Mouse (Mus musculus): ENCODE measurements around the gene Arl2bp. TPM values are rescaled to one million over a fixed set of nuclear protein-coding genes. Genes with fewer than 3 reads are reported as not detected.

Arl2bp gene
- polyA plus RNA-seq, 1 experiment from 2014 or later = 95.5 TPM

- H3K4me2 ChIP-seq (ENCODE audit: low read depth) = no peak overlapping the region
- DNase-seq (ENCODE audit: low spot score) (no peak), ATAC-seq (ENCODE audit: insufficient read depth, low FRiP score, low TSS enrichment) (no peak)
- H3K27me3 ChIP-seq (ENCODE audit: control insufficient read depth, insufficient read depth, low read length) = no peaks in the 10 kb centered on the region
- no peak overlapping the region for H3K27ac ChIP-seq (ENCODE audit: low read depth, low read length)
- WGBS = 86% methylated on average over 16 of the region's 16 CpGs
- H3K9me3 ChIP-seq (ENCODE audit: control insufficient read depth, low read length) = no peaks in the 10 kb centered on the region
- H3K4me3 ChIP-seq (ENCODE audit: low read depth, low read length) = no peak overlapping the region
- no peaks in the 10 kb centered on the region for H3K36me3 ChIP-seq (ENCODE audit: control insufficient read depth, insufficient read depth, low read length)
- H3K4me1 ChIP-seq (ENCODE audit: control insufficient read depth, insufficient read depth, low read length) = no peaks in the 10 kb centered on the region
- no peak overlapping the region for H3K9ac ChIP-seq (ENCODE audit: low read length)
These were observed 16.5 kb downstream of the Arl2bp start for GRCm38 (mm10) chr8:94682732-94683524.

GRCm38 (mm10) chr8:94684287-94684686 lies 17.9 kb downstream of the Arl2bp start:
- no peak overlapping the region for H3K27ac ChIP-seq (ENCODE audit: low read depth, low read length)
- H3K4me1 ChIP-seq (ENCODE audit: control insufficient read depth, insufficient read depth, low read length) = no peaks in the 10 kb centered on the region
- no peaks in the 10 kb centered on the region for H3K9me3 ChIP-seq (ENCODE audit: control insufficient read depth, low read length)
- ATAC-seq (ENCODE audit: insufficient read depth, low FRiP score, low TSS enrichment) (no peak), DNase-seq (ENCODE audit: low spot score) (no peak)
- no peak overlapping the region for H3K4me2 ChIP-seq (ENCODE audit: low read depth)
- 67% methylated on average over 4 of the region's 4 CpGs for WGBS
- no peak overlapping the region for H3K4me3 ChIP-seq (ENCODE audit: low read depth, low read length)
- no peak overlapping the region for H3K9ac ChIP-seq (ENCODE audit: low read length)
- H3K36me3 ChIP-seq (ENCODE audit: control insufficient read depth, insufficient read depth, low read length) = no peaks in the 10 kb centered on the region
- H3K27me3 ChIP-seq (ENCODE audit: control insufficient read depth, insufficient read depth, low read length) = no peaks in the 10 kb centered on the region

- H3K9ac ChIP-seq (ENCODE audit: low read length) = no peak overlapping the region
These were observed 19.6 kb downstream of the Arl2bp start for GRCm38 (mm10) chr8:94685953-94686352.

GRCm38 (mm10) chr8:94694701-94695100 lies 28.3 kb downstream of the Arl2bp start:
- ATAC-seq (ENCODE audit: insufficient read depth, low FRiP score, low TSS enrichment) (no peak), DNase-seq (ENCODE audit: low spot score) (no peak)
- WGBS = 3% methylated on average over 6 of the region's 6 CpGs
- Histone ChIP-seq H3K27ac (ENCODE audit: low read depth, low read length) (no peak overlapping the region), H3K9me3 (ENCODE audit: control insufficient read depth, low read length) (no peaks in the 10 kb centered on the region), H3K4me2 (ENCODE audit: low read depth) (no peak overlapping the region), H3K36me3 (ENCODE audit: control insufficient read depth, insufficient read depth, low read length) (no peaks in the 10 kb centered on the region), H3K9ac (ENCODE audit: low read length) (no peak overlapping the region), H3K27me3 (ENCODE audit: control insufficient read depth, insufficient read depth, low read length) (peaks cover 48% of the 10 kb centered on the region), H3K4me1 (ENCODE audit: control insufficient read depth, insufficient read depth, low read length) (no peaks in the 10 kb centered on the region), H3K4me3 (ENCODE audit: low read depth, low read length) (no peak overlapping the region)

More at GRCm38 (mm10) chr8:94685953-94686352, 19.6 kb downstream of the Arl2bp start:
- ATAC-seq (ENCODE audit: insufficient read depth, low FRiP score, low TSS enrichment) (no peak), DNase-seq (ENCODE audit: low spot score) (no peak)
- 86% methylated on average over 9 of the region's 9 CpGs for whole genome bisulfite sequencing
- no peak overlapping the region for H3K4me2 ChIP-seq (ENCODE audit: low read depth)
- H3K4me1 ChIP-seq (ENCODE audit: control insufficient read depth, insufficient read depth, low read length) = no peaks in the 10 kb centered on the region
- no peak overlapping the region for H3K27ac ChIP-seq (ENCODE audit: low read depth, low read length)
- H3K27me3 ChIP-seq (ENCODE audit: control insufficient read depth, insufficient read depth, low read length) = no peaks in the 10 kb centered on the region
- no peaks in the 10 kb centered on the region for H3K36me3 ChIP-seq (ENCODE audit: control insufficient read depth, insufficient read depth, low read length)
- no peak overlapping the region for H3K4me3 ChIP-seq (ENCODE audit: low read depth, low read length)
- H3K9me3 ChIP-seq (ENCODE audit: control insufficient read depth, low read length) = no peaks in the 10 kb centered on the region

GRCm38 (mm10) chr8:94695341-94695993 lies 29.1 kb downstream of the Arl2bp start:
- no peaks in the 10 kb centered on the region for H3K9me3 ChIP-seq (ENCODE audit: control insufficient read depth, low read length)
- H3K27me3 ChIP-seq (ENCODE audit: control insufficient read depth, insufficient read depth, low read length) = peaks cover 48% of the 10 kb centered on the region
- H3K4me3 ChIP-seq (ENCODE audit: low read depth, low read length) = peak overlapping the region; percentile 39
- ATAC-seq (ENCODE audit: insufficient read depth, low FRiP score, low TSS enrichment) (peak; percentile 48; the same call in 1 of the 2 replicates), DNase-seq (ENCODE audit: low spot score) (peak; percentile 43)
- no peaks in the 10 kb centered on the region for H3K36me3 ChIP-seq (ENCODE audit: control insufficient read depth, insufficient read depth, low read length)
- H3K9ac ChIP-seq (ENCODE audit: low read length) = no peak overlapping the region; the same call in 1 of the 2 replicates
- peak overlapping the region; percentile 60 for H3K4me2 ChIP-seq (ENCODE audit: low read depth)
- under 1% methylated on average over 31 of the region's 31 CpGs for WGBS
- no peak overlapping the region for H3K27ac ChIP-seq (ENCODE audit: low read depth, low read length)
- no peaks in the 10 kb centered on the region for H3K4me1 ChIP-seq (ENCODE audit: control insufficient read depth, insufficient read depth, low read length)

GRCm38 (mm10) chr8:94695994-94696384 lies 29.6 kb downstream of the Arl2bp start, which contains the start of gene Pllp:
Gene Pllp, minus strand, starts transcription at chr8:94696278.
- Histone ChIP-seq H3K27ac (ENCODE audit: low read depth, low read length) (no peak within 1 kb of the TSS), H3K27me3 (ENCODE audit: control insufficient read depth, insufficient read depth, low read length) (peaks cover 48% of the 10 kb centered on the region), H3K4me1 (ENCODE audit: control insufficient read depth, insufficient read depth, low read length) (no peaks in the 10 kb centered on the region), H3K9me3 (ENCODE audit: control insufficient read depth, low read length) (no peaks in the 10 kb centered on the region), H3K4me3 (ENCODE audit: low read depth, low read length) (peak within 1 kb of the TSS; percentile 39), H3K4me2 (ENCODE audit: low read depth) (peak within 1 kb of the TSS; percentile 60), H3K36me3 (ENCODE audit: control insufficient read depth, insufficient read depth, low read length) (no peaks in the 10 kb centered on the region), H3K9ac (ENCODE audit: low read length) (no peak within 1 kb of the TSS; the same call in 1 of the 2 replicates)
- DNase-seq (ENCODE audit: low spot score) = peak; percentile 44
- WGBS = under 1% methylated on average over 41 of the region's 41 CpGs
- ATAC-seq (ENCODE audit: insufficient read depth, low FRiP score, low TSS enrichment) = 0 out of 2 replicates have a peak, but pooled peaks have one; percentile 27

- Histone ChIP-seq H3K4me1 (ENCODE audit: control insufficient read depth, insufficient read depth, low read length) (no peaks in the 10 kb centered on the region), H3K9ac (ENCODE audit: low read length) (no peak overlapping the region), H3K4me2 (ENCODE audit: low read depth) (no peak overlapping the region), H3K36me3 (ENCODE audit: control insufficient read depth, insufficient read depth, low read length) (no peaks in the 10 kb centered on the region), H3K4me3 (ENCODE audit: low read depth, low read length) (no peak overlapping the region), H3K9me3 (ENCODE audit: control insufficient read depth, low read length) (no peaks in the 10 kb centered on the region), H3K27me3 (ENCODE audit: control insufficient read depth, insufficient read depth, low read length) (peaks cover 48% of the 10 kb centered on the region), H3K27ac (ENCODE audit: low read depth, low read length) (no peak overlapping the region)
- ATAC-seq (ENCODE audit: insufficient read depth, low FRiP score, low TSS enrichment) (no peak), DNase-seq (ENCODE audit: low spot score) (no peak)
- 58% methylated on average over 3 of the region's 3 CpGs for WGBS
These were observed 30.2 kb downstream of the Arl2bp start for GRCm38 (mm10) chr8:94696566-94696965.

GRCm38 (mm10) chr8:94697956-94698355 lies 31.6 kb downstream of the Arl2bp start:
- WGBS = 77% methylated on average over 6 of the region's 6 CpGs
- DNase-seq (ENCODE audit: low spot score) (no peak), ATAC-seq (ENCODE audit: insufficient read depth, low FRiP score, low TSS enrichment) (no peak)
- H3K9ac ChIP-seq (ENCODE audit: low read length) = no peak overlapping the region
- peaks cover 44% of the 10 kb centered on the region for H3K27me3 ChIP-seq (ENCODE audit: control insufficient read depth, insufficient read depth, low read length)
- no peak overlapping the region for H3K27ac ChIP-seq (ENCODE audit: low read depth, low read length)
- H3K4me2 ChIP-seq (ENCODE audit: low read depth) = no peak overlapping the region
- no peaks in the 10 kb centered on the region for H3K4me1 ChIP-seq (ENCODE audit: control insufficient read depth, insufficient read depth, low read length)
- no peaks in the 10 kb centered on the region for H3K9me3 ChIP-seq (ENCODE audit: control insufficient read depth, low read length)
- no peaks in the 10 kb centered on the region for H3K36me3 ChIP-seq (ENCODE audit: control insufficient read depth, insufficient read depth, low read length)
- no peak overlapping the region for H3K4me3 ChIP-seq (ENCODE audit: low read depth, low read length)
